Mouse (Mus musculus) T-helper 2 cell (primary cell): Measurements from ENCODE around the gene Bglap3.
"Not testable (repeated sequence)": the region's sequence is repeated elsewhere in the genome, so short reads cannot be mapped to it uniquely, and the experiment has no call there.

Experiments
- in situ Hi-C: fragments of 300-600 bp; cut with MboI, MseI; formaldehyde crosslinking; loops from one replicate; pipeline ENCODE4 v1.15.1; 2025; ENCODE audit warnings: high pct_unique_total_duplicates

The Bglap3 gene

GRCm38 (mm10) chr3:88378599-88378998 is 6.1 kb upstream of the Bglap3 start, which contains the start of gene Bglap2:
Gene Bglap2 (minus strand): TSS chr3:88378699.
- in situ Hi-C loops, result not testable (repeated sequence)

- in situ Hi-C loops, result not testable (repeated sequence)
These were observed 4.1 kb upstream of the Bglap3 start for GRCm38 (mm10) chr3:88376644-88377043.

- in situ Hi-C loops, result not testable (repeated sequence)
These were observed 3.4 kb upstream of the Bglap3 start for GRCm38 (mm10) chr3:88375750-88376626.

- in situ Hi-C loops, result loop anchor here (25.0 kb wide), 1 partner anchor 694 kb away; no protein-coding TSS in a partner anchor
These were observed 4.0 kb downstream of the Bglap3 start for GRCm38 (mm10) chr3:88368511-88368910.

GRCm38 (mm10) chr3:88367517-88367916 is 5.0 kb downstream of the Bglap3 start:
- in situ Hi-C loops, result loop anchor here (25.0 kb wide), 1 partner anchor 695 kb away; no protein-coding TSS in a partner anchor

GRCm38 (mm10) chr3:88366830-88367428 is 5.6 kb downstream of the Bglap3 start:
- in situ Hi-C loops, result loop anchor here (25.0 kb wide), 1 partner anchor 695 kb away; no protein-coding TSS in a partner anchor

- in situ Hi-C loops, result loop anchor here (25.0 kb wide), 1 partner anchor 696 kb away; no protein-coding TSS in a partner anchor
These were observed 6.7 kb downstream of the Bglap3 start for GRCm38 (mm10) chr3:88365705-88366361.

- in situ Hi-C loops, result loop anchor here (25.0 kb wide), 1 partner anchor 698 kb away; no protein-coding TSS in a partner anchor
These were observed 8.2 kb downstream of the Bglap3 start, which contains the start of gene Paqr6 for GRCm38 (mm10) chr3:88364337-88364736. Gene Paqr6 (plus strand): TSS chr3:88364584.

- in situ Hi-C loops, result loop anchor here (25.0 kb wide), 1 partner anchor 699 kb away; no protein-coding TSS in a partner anchor
These were observed 8.8 kb downstream of the Bglap3 start for GRCm38 (mm10) chr3:88363700-88364099.

GRCm38 (mm10) chr3:88361612-88362313 is 10.8 kb downstream of the Bglap3 start:
- in situ Hi-C loops, result loop anchor here (25.0 kb wide), 1 partner anchor 701 kb away; no protein-coding TSS in a partner anchor

- in situ Hi-C loops, result loop anchor here (25.0 kb wide), 1 partner anchor 701 kb away; no protein-coding TSS in a partner anchor
These were observed 11.4 kb downstream of the Bglap3 start for GRCm38 (mm10) chr3:88361096-88361495.

- in situ Hi-C loops, result loop anchor here (10.0 to 25.0 kb wide), 2 partner anchors 345 to 702 kb away; no protein-coding TSS in a partner anchor
These were observed 12.6 kb downstream of the Bglap3 start for GRCm38 (mm10) chr3:88359989-88360388.

- in situ Hi-C loops, result loop anchor here (10.0 to 25.0 kb wide), 2 partner anchors 345 to 703 kb away; no protein-coding TSS in a partner anchor
These were observed 13.0 kb downstream of the Bglap3 start for GRCm38 (mm10) chr3:88359584-88359983.

- in situ Hi-C loops, result loop anchor here (10.0 to 25.0 kb wide), 2 partner anchors 350 to 708 kb away; no protein-coding TSS in a partner anchor
These were observed 18.0 kb downstream of the Bglap3 start for GRCm38 (mm10) chr3:88354396-88355165.

- in situ Hi-C loops, result loop anchor here (10.0 to 25.0 kb wide), 2 partner anchors 352 to 709 kb away; no protein-coding TSS in a partner anchor
These were observed 19.6 kb downstream of the Bglap3 start for GRCm38 (mm10) chr3:88352907-88353306.

GRCm38 (mm10) chr3:88350732-88351131 is 21.8 kb downstream of the Bglap3 start:
- in situ Hi-C loops, result loop anchor here (10.0 to 25.0 kb wide), 2 partner anchors 354 to 712 kb away; no protein-coding TSS in a partner anchor

- in situ Hi-C loops, result no loop called here
These were observed 33.5 kb downstream of the Bglap3 start for GRCm38 (mm10) chr3:88339006-88339405.

- in situ Hi-C loops, result no loop called here
These were observed 34.2 kb downstream of the Bglap3 start for GRCm38 (mm10) chr3:88338316-88338715.

GRCm38 (mm10) chr3:88337367-88338020 is 35.0 kb downstream of the Bglap3 start:
- in situ Hi-C loops, result no loop called here
